Mouse (Mus musculus): ENCODE data around the gene Msmp.
"Not testable (repeated sequence)": the region's sequence is repeated elsewhere in the genome, so short reads cannot be mapped to it uniquely, and the experiment has no call there.

The Msmp gene

DNA sequence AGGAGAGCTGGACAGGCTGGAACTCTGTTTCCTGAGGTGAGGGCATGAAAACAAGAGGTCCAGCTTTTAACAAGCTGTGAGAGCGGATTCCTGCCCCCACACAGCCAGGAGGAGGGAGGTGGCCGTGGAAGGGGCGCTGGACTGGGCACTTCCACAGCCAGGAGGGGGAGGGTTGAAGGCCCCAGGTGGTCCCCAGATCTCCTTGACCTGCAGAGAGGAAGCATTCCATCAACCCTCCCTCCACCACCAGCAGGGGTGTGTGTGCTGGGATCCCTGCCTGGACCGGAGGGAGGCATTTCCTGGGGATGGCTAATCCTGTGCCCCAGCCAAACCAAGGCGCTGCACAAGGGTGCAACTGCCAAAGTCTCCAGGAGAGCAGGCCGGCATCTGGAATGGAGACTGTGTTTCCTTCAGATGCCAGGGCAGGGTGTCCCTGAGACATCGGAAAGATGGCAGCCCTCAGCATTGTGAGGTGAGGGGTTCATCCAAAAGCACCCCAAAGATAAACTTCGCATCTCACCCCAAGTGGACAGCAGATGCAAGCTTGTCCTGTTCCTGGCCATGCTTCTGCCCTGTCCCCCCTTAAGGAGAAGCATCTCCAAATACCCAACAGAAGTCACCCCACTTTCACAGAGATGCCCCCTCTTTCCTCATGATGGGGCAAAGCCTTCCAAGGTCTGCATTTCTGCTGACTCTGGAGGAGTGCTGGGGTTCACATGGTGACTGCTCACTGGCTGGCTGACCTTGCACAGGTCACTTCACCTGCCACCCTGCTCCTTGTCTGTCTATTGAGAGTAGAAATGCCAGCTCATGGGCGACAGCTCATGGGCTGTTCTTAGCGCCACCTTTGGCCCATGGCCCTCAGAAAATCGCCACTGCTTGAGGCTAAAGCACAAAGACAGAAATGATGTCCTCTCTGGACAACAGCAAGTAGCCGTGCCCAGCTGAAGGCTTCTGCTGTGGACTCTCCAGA, at the start of gene Msmp:
Gene Msmp (minus strand): TSS at position 51 of the 973 bp plus-strand sequence.
- DNase-seq (ENCODE audit: low spot score), result no peak

DNA sequence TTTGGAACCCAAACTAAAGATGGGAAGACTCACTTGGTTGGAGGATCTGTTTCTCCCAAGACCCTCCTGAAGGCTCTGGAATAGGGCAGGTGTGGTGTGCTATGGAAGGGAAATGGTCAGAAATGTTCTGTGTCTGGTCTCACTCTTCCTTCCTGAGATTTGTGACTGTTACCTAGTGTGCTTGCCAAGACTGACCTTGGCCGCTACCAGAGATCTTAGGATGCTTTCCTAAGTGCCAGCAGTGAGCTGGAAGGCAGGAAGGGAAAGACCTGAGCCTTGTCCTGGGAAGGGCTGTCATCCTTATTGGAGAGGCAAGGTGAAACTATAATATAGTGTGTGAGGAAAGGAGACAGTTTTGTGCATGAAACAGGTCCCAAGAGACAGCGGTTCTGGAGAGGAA, 49.4 kb upstream of the Msmp start:
- peak; percentile 2 for DNase-seq (ENCODE audit: low spot score)

DNA sequence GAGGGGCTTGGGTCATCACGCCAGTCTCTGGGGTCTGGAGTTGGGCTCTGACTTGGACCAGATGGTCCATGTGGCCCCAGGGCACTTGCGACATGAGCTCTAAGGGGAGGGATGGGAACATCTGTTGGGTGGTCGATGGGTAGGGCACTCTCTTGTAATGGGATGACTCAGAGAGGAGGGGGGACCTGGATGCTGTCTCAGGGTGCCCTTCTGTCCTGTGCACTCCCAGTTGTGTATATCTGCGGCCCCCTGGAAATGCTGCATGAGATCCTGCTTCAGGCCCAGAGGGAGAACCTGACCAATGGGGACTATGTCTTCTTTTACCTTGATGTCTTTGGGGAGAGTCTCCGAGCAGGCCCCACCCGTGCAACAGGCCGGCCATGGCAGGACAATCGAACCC, 49.0 kb upstream of the Msmp start:
- DNase-seq (ENCODE audit: low spot score), result peak; percentile 3

DNA sequence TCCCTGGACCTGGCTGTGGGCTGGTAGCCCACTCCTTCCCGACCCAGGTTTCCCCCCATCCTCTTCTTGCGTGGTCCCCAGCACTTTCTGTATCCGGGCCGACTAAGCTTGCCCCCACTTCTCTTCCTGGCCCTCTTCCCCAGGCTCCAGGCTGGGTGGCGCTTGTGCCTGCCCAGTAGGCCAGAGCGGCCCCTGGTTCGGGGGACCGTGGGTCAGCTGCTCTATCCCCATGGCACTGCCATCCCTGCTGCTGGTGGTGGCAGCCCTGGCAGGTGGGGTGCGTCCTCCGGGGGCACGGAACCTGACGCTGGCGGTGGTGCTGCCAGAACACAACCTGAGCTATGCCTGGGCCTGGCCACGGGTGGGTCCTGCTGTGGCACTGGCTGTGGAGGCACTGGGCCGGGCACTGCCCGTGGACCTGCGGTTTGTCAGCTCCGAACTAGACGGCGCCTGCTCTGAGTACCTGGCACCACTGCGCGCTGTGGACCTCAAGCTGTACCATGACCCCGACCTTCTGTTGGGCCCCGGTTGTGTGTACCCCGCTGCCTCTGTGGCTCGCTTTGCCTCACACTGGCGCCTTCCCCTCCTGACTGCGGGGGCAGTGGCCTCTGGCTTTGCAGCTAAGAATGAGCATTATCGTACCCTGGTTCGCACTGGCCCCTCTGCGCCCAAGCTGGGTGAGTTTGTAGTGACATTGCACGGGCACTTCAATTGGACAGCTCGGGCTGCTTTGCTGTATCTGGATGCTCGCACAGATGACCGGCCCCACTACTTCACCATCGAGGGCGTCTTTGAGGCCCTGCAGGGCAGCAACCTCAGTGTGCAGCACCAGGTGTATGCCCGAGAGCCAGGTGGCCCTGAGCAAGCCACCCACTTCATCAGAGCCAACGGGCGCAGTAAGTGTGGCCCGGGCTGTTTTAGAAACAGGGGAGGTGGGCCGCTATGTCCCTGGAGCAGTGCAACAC, 47.9 kb upstream of the Msmp start:
- no peak for DNase-seq (ENCODE audit: low spot score)

DNA sequence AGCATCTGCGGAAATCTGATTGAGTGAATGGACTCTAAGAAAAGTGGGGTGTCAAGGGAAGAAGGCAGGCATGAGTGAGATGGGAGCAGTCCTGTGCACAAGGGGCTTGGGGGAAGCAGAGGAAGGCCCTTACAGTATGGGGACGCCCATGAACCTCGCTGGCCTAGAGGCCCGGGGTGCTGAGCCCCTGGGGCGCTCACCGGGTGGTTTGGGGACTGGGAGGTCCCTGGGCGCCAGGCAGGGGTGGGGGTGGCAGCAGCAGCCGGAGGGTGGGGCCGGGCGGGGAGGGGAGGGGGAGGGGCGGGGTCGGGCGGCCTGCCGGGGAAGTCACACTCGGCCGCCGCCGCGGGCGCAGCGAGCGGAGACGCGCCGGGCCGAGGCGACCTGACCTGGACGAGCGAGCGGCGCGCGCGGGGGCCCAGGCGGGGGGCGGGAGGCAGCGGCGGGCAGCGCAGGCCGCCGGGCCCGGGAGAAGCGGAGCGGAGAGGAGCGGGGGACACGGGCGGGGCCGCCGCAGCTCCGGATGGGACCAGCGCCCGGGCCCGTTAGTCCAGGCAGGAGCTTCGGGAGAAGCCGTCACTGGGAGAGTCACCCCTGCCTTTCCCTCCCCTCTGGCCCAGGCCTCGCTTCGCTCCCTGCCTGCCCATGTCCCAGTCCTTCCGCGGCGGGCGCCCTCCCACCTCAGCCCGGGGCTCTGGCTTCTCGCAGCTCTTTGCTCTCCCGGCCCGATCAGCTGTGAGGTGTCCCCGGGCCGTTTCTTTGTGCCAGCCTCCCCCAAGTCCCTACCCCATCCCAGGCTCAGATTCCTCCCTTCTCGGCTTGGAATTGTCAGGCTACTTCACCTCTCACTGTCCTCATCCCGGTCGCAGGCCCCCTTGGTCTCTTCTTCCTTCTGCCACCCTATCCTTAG, 47.0 kb upstream of the Msmp start, which contains the start of gene Npr2:
Gene Npr2 (plus strand): TSS at position 890 of the 910 bp plus-strand sequence.
- peak; percentile 61 for DNase-seq (ENCODE audit: low spot score)

DNA sequence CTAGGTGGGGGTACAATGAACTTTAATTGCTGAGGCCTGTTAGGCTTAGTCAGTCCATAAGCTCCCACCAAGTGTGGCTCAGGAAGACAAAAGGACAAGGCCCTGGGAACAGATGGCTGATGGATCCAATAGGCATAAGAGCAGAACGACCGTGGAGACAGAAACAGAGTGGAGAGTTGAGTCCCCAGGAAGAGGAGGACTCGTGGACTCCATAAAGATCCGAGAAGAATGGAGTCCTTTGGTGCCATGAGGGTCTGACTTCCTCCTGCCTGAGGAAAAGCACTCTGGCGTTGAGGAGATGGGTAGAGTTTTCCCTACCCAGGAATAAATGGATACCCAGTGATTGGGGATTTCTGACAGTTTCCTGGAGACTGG, 46.4 kb upstream of the Msmp start:
- peak; percentile 12 for DNase-seq (ENCODE audit: low spot score)

DNA sequence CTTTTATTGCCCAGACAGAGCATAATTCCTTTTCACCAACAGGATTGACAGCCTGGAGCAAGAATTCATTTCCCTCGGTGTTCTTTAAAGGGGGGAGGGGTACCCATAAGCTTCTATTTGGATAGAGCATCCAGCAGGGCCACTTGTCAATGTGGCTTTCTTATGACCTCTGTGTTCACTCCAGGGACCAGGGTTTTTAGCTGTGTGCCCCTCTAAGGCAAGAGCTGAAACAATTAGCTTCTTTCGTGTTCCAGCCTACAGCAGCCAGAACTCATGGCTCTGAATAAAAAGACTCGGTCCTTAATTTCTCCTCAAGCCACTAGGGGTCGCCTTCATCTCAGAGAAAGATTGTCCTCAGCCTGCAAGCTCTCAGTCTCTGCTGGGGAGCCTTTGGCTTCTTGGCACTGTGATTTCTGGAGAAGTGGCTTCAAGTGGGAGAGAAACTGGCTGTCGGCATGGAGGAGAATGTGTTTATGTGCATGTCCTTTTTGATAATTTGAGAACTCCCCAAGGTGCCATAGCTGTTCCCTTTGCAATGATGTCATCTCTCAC, 45.8 kb upstream of the Msmp start:
- peak; percentile 90 for DNase-seq (ENCODE audit: low spot score)

DNA sequence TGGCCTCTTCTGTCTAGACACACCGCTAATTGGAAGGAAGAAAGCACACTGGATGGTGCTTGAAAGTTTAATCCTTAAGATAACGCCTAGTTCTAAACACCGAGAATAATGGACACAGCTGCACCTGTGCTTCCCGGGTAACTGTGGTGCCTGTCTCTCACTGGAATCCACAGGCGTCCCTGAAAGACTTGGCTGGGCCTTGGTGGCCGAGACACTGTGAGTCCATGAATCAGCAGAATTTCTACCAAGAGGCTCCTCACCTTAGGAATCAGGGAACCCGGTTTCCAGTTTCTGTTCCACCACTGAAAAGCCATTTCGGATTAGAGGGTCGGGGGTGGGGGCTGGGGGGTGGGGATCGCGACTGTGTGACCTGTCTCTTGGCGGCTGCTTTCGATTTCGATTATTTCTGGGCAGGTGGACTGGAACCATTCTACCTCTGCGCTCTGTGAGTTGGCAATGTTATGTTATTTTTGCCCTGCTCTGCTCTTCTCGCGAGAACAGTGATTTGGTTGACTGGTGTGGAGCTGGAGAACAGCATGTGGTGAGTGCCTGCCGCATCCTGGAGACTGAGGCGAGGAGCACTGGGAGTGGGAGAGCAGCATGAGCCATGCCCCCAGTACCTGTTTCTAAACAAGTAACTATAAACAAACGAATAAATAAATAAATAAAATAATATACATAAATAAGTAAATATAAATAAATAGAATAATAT, 45.0 kb upstream of the Msmp start:
- DNase-seq (ENCODE audit: low spot score), result peak; percentile 59

DNA sequence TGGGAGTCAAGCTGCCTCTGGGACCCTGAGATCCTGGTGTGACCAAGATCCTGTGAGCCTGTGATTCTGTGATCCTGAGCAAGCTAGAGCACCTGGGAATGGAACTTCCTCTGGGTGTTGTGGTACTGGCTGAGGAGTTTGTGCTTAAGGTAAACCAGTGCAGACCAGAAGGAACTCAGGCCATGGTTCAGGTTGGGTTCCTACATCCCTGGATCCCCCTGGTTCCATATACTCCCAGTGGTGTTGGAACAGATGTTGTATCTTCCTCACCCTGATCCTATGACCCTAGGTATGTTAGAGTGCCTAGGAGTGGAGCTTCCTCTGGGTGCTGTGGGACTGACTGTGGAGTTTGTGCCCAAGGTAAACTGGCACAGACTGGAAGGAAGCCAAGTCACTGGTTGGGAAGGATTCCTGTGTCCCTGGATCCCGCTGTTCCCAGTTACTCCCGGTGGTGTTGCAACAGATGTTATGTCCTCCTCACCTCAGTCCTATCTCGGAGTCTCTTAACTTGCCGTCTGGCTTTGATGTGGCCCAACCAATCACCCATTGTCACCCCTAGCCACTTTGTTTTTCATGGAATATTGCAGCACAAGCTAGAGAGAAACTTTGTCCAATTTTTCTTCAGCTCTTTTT, 36.0 kb upstream of the Msmp start:
- no peak for DNase-seq (ENCODE audit: low spot score)

DNA sequence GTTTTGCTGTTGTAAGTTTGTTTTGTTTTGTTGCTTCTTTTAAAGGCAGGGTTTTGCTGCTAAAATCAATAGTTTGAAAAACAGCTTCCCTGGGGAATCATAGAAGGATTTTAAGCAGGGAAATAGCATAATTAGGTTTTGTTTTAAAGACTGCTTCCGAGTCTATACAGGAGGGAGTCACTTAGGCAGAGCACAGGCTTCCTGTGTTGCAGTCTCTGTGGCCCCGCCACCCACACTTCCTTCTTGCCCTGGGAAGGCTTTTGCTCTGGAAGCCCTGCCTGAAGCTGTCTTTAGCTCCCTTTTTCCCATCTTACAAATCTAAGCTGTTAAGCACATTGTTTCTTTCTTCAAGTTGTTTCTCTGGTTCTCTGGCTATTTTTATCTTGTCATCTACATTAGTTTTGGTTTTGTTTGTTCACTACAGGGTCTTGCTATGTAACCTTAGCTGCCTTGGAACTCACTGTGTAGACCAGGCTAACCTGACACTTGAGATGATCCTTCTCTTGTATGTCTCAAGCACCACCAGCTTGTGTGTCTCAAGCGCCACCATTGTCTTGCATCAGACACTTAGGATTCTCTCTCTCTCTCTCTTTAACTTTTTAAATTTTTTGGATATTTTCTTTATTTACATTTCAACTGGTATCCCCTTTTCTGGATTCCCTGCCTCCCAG, 28.9 kb upstream of the Msmp start:
- no peak for DNase-seq (ENCODE audit: low spot score)

DNA sequence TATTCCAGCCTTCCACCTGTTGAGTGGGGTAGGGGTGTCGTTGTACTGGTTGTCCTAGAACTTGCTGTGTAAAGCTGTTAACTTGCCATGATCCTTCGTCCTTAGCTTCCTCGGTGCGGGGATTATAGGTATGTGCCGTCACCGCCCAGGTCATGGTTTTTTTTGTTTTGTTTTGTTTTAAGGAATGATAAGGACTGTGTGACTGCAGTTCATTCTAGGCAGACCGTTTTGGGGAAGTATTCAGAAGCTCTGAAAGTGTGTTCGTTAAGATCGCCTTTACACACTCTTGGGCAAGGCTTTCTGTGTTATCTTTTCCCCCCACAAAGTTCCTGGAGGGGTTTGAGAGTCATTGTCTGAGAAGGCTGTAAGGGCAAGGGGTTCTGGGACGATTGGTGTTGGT, 28.2 kb upstream of the Msmp start:
- DNase-seq (ENCODE audit: low spot score), result no peak

DNA sequence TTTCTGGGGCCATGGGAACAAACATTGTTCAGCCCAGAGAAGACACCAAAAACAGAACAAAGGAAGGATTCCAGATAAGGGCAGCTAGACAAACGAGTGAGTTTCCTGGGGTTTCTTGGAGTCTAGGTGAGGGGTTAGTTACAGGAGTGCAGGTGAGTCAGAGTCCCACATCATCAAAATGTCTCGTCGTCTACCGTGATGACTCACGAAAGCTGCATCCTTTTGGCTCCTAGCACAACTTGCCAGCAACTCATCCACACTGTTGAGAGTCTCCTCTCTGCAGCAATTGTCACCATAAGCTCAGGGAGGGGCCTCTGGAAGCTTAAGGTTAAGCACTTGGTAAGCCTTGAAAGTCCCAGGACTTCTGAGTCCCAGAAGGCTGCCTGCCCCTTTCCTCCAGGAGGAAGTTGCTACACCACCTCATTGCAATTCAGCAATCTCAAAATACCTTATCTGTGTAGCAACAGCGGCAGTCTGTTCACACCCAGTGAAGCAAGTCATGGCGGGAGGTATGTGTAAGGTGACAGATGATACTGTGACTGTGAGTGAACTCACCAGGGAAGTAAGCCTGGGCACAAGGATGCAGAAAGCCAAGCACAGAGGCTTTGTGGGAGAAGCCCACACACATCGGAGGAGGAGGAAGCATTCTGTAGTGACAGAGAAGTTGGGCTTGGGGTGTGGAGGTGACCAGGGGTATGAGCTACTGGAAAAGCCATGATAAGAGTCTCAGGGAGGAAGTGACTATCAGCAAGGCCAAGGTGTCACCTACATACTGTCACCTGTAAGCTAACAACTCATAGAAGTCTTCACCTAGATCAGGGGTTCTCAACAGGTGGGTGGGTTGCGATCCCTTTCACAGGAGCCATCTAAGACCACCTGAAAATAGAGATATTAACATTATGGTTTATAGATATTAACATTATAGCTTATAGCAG, 20.7 kb upstream of the Msmp start:
- no peak for DNase-seq (ENCODE audit: low spot score)

DNA sequence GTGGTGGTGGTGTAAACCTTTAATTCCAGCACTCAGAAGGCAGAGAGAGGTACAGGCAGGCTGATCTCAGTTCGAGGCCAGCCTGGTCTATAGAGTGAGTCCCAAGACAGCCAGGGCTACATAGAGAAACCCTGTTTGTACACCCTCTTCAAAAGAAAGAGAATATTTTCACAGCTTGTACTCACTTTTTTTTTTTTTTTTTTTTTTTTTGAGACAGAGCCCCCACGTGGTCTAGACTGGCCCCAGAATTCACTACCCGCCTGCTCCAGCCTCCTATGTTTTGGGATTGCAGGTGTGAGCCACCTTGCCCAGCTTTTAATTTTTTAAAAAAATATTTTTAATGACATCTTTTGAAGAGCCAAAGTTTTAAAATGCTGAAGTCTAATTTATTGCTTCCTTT, 19.8 kb upstream of the Msmp start:
- DNase-seq (ENCODE audit: low spot score), result no peak

DNA sequence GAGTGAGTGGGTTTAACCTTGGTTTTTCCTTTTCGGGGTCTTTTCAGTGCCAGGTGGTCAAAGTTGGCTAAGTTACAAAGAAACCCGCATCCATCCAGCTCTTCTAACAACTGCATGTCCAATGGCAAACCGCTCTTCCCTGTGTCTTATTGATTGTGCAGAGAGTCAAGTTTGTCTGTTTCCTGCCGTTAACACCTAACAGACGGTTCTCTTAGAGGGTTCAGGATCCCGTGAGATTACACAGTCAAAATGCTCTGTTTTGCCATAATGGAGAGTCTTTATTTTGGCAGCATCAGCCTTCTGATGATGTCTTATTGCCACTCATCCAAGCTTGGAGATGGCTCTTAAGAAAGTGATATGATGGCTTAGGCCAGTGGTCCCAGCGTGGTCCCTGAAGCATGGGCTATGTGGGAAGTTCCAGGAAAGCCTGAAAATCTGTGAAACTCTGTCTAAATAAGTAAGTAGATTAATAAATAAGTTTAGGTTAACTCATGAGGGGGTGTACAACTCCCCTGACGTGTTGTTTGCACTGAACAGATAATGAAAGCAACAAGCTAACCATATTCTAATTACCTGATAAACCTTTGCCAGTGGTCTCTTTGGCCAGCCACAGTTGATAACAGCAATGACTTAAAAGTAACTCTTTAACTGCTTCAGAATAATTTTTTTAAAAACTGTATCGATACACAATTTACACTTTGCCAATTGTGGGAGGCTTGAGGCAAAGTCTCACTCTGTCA, 16.1 kb upstream of the Msmp start:
- DNase-seq (ENCODE audit: low spot score), result no peak

DNA sequence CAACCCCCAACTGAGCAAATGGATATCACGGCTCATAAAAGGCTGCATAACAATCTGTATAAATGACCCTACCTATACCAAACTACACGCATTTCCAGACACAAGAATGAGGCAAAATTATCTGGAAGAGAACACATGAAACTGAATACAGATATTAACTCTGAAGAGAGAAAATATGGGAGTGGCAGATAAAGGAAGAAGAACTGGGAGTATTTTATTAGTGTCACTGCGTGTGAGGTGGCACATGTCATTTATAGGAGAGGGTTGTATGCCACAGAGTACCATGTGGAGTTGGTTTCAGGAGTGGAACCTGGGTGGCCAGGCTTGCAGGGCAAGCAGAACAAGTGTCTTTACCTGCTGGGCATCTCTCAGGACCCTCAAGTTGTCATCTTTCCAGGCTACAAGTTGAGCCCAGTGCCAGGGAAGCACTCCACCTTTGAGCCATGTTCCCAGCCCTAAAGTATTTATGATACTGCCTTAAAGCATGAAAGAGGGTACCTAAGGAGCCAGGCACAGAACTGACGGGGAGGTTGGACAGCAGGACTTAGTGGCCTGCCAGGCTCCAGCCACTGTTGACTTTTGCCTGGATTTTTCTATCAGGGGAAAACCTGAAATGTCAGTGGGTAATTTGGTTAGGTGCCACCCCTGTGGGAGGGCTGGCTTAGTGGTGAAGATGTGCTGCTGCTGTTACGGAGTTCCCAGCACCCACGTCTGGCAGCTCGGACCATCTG, 14.5 kb upstream of the Msmp start:
- no peak for DNase-seq (ENCODE audit: low spot score)

DNA sequence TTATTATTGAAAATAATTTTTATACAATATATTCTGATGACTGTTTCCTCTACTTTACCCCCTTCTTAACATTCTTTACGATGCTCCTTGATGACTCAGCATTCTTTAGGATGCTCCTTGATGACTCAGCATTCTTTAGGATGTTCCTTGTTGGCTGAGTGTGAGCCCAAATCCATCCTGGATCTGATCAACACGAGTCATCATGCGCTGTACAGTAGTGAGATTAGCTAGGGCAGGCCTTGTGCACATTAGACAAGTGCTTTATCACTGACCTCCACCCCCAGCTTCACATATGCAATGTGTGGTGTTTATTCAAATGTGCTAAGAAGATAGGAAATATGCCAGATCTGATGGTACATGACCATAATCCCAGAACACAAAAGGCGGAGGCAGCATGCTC, 13.9 kb upstream of the Msmp start:
- DNase-seq (ENCODE audit: low spot score), result no peak

DNA sequence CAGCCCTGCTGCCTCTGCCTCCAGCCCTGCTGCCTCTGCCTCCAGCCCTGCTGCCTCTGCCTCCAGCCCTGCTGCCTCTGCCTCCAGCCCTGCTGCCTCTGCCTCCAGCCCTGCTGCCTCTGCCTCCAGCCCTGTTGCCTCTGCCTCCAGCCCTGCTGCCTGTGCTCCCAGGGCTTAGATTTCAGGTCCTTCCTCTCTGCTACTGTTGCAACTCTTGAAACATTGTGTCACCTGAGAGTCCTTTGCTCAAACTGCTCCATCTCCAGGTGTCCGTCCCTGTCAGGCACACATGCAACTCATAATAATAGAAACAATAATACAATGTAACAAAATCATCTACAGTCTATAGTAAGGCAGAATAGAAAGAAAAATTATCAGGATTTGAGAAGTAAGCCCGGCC, 12.3 kb upstream of the Msmp start:
- not testable (repeated sequence) for DNase-seq (ENCODE audit: low spot score)
